ENCODE assay signal across 13 mouse cellular contexts in the genomic region with DNA sequence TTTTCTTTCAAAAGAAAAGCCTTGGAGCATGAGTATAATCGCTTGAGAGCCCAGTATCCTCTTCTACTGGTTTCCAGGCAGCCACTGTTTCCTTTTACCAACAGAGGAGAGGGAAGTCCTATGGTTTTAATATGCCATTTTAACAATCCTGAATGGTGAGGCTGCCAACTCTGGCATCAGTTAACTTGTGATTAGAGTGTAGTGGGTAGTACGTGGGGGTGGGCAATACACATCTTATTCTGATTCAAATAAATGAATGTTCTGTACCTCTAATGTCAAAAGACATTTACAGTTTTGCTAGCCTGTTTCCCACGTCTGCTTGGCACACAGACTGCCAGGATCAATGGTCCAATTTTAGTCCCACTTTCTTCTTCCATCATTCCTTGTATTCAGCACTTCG.
"Had no signal": no experiment of that assay in that cellular context is flagged by ENCODE, and none has a peak within 500 bp of the region (broad histone marks: within the 10 kb centered on the region; RNA-seq: fewer than 3 reads in every experiment).

No protein-coding gene starts in this region.

- H3K4me3 ChIP-seq: midbrain, embryonic 10.5 days; midbrain, embryonic 12.5 days; neural tube, embryonic 12.5 days; stomach, embryonic 15.5 days had no signal

- H3K4me2 ChIP-seq: lung, embryonic 14.5 days; midbrain, embryonic 12.5 days; neural tube, embryonic 12.5 days; stomach, embryonic 15.5 days had no signal

- H3K9me3 ChIP-seq: midbrain, embryonic 12.5 days; neural tube, embryonic 12.5 days; stomach, embryonic 15.5 days had no signal

- H3K27me3 ChIP-seq: midbrain, embryonic 12.5 days; neural tube, embryonic 12.5 days; stomach, embryonic 15.5 days had no signal

- H3K36me3 ChIP-seq: midbrain, embryonic 10.5 days; midbrain, embryonic 12.5 days; neural tube, embryonic 12.5 days; stomach, embryonic 15.5 days had no signal

- H3K9ac ChIP-seq: lung, embryonic 14.5 days; midbrain, embryonic 12.5 days; neural tube, embryonic 12.5 days; stomach, embryonic 15.5 days had no signal

- H3K27ac ChIP-seq: midbrain, embryonic 10.5 days; midbrain, embryonic 12.5 days; neural tube, embryonic 12.5 days; stomach, embryonic 15.5 days; stomach, postnatal 0 days had no signal

- H3K4me1 ChIP-seq: midbrain, embryonic 12.5 days; neural tube, embryonic 12.5 days; stomach, embryonic 15.5 days had no signal

- DNase-seq: lung, adult 18-20 months; lung, embryonic 14.5 days; lung, postnatal 10 days; lung, postnatal 4 days; midbrain, embryonic 14.5 days; thymus, adult 2 months; thymus, postnatal 25 days; thymus, postnatal 4 days had no signal
